Mouse (Mus musculus) hindbrain, embryonic 13.5 days (tissue): ENCODE results near the gene Pkp4. TPM values are rescaled to one million over a fixed set of nuclear protein-coding genes. Genes with fewer than 3 reads are reported as not detected.

ENCODE experiments used
- ATAC-seq: fragments of 200-750 bp; cut with Nextera tagmentation; 2 replicates; pipeline ENCODE4 v1.8.0; 2017; ENCODE audit warnings: moderate TSS enrichment; ENCODE audit not compliant: low FRiP score
- H3K27ac ChIP-seq: fragments of 300-500 bp; sonication (generic); 2 replicates; pipeline ENCODE4 v1.5.1; 2015; ENCODE audit warnings: inconsistent platforms, mild to moderate bottlenecking, moderate library complexity
- H3K27me3 ChIP-seq: fragments of 300-500 bp; sonication (generic); 2 replicates; pipeline ENCODE4 v1.6.1; 2015; ENCODE audit warnings: mild to moderate bottlenecking, inconsistent platforms
- H3K36me3 ChIP-seq: fragments of 300-500 bp; sonication (generic); 2 replicates; pipeline ENCODE4 v1.6.1; 2015; ENCODE audit warnings: mild to moderate bottlenecking, inconsistent platforms
- H3K4me1 ChIP-seq: fragments of 300-500 bp; sonication (generic); replicated peaks from 2 replicates; pipeline ENCODE4 v1.6.1; 2015; ENCODE audit warnings: inconsistent platforms
- H3K4me2 ChIP-seq: fragments of 300-500 bp; sonication (generic); 2 replicates; pipeline ENCODE4 v1.6.1; 2015; ENCODE audit warnings: inconsistent platforms, mild to moderate bottlenecking, moderate library complexity
- H3K4me3 ChIP-seq: fragments of 300-500 bp; sonication (generic); 2 replicates; pipeline ENCODE4 v1.5.1; 2015; ENCODE audit warnings: mild to moderate bottlenecking, inconsistent platforms
- H3K9ac ChIP-seq: fragments of 300-500 bp; sonication (generic); 2 replicates; pipeline ENCODE4 v1.6.1; 2015; ENCODE audit warnings: mild to moderate bottlenecking, inconsistent platforms
- H3K9me3 ChIP-seq: fragments of 300-500 bp; sonication (generic); 2 replicates; pipeline ENCODE4 v1.6.1; 2016; ENCODE audit warnings: inconsistent platforms
- WGBS: fragments of 180-500 bp; shearing (Covaris S2); methylation state at CpG from one replicate; pipeline ENCODE4 v1.1.7; 2015; 5-methylcytosine and 5-hydroxymethylcytosine counted together
- polyA plus RNA-seq: library from polyadenylated mRNA; unstranded; fragments of >200 nt; fragmentation: Nextera tagmentation; extraction: Ambion mirVana; gene quantifications from 2 replicates; pipeline ENCODE4 v1.2.1, GENCODE M21; 2015

The Pkp4 gene
- polyA plus RNA-seq, 1 experiment from 2014 or later, result 18.3 TPM

- no peak for ATAC-seq
- Histone ChIP-seq H3K4me2 (no peak overlapping the region), H3K9ac (no peak overlapping the region), H3K4me1 (peaks cover 22% of the 10 kb centered on the region), H3K36me3 (peaks cover 10% of the 10 kb centered on the region), H3K9me3 (no peaks in the 10 kb centered on the region), H3K4me3 (no peak overlapping the region), H3K27ac (no peak overlapping the region), H3K27me3 (no peaks in the 10 kb centered on the region)
- WGBS, result 96% methylated on average over 6 of the region's 6 CpGs
These were observed 26.3 kb downstream of the Pkp4 start for GRCm38 (mm10) chr2:59186966-59187365.

DNA sequence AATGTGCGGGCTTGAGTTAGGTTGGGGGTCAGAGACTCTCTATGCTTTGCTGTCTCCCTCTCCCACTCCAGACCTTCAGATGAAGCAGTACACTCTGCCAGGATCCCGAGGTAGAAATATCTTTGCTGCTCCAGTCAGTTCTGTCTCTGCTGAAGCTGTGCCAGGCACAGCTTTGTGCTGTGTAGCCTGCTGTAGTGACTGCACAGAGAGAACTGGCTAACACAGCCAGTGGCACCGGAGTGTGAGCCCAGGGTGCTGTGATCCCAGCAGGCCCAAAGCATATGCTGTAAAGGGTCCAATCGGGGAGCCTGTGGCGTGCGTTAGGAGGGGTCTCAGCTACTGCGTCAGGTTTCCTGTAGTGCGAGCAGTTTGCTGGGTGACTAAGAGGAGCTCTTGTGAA is 27.7 kb downstream of the Pkp4 start:
- H3K9me3 ChIP-seq, result no peaks in the 10 kb centered on the region
- no peak for ATAC-seq

GRCm38 (mm10) chr2:59189661-59190185 is 29.1 kb downstream of the Pkp4 start:
- WGBS, result 79% methylated on average over 5 of the region's 5 CpGs
- Histone ChIP-seq H3K4me1 (peaks cover 26% of the 10 kb centered on the region), H3K27ac (no peak overlapping the region)

More for the DNA sequence above, 27.7 kb downstream of the Pkp4 start:
- Histone ChIP-seq H3K9ac (no peak overlapping the region), H3K27ac (no peak overlapping the region), H3K36me3 (peaks cover 10% of the 10 kb centered on the region), H3K4me1 (peaks cover 26% of the 10 kb centered on the region), H3K27me3 (no peaks in the 10 kb centered on the region), H3K4me2 (no peak overlapping the region), H3K4me3 (no peak overlapping the region)
- WGBS, result 94% methylated on average over 8 of the region's 8 CpGs

DNA sequence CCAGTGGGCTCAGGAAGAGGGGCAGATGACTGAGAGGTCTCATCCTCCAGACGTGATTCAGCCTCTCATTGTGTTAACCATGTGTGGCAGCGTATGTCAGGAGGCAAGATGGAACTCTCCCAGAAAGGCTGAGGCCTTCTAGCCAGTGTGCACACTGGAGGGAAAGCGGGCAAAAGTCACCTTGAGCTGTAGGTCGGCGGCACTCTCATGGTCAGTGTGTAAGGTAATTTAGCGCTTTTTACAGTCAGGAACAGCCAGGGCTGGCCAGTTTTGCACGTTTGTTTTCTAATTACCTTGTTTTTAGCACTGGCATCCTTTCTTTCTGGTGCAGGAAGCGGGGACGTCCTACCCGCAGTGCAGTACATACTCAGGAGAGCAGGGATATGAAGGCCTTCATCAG is 29.5 kb downstream of the Pkp4 start:
- Histone ChIP-seq H3K36me3 (peaks cover 10% of the 10 kb centered on the region), H3K4me2 (no peak overlapping the region), H3K9ac (no peak overlapping the region), H3K9me3 (no peaks in the 10 kb centered on the region), H3K27ac (no peak overlapping the region), H3K4me3 (no peak overlapping the region), H3K27me3 (no peaks in the 10 kb centered on the region), H3K4me1 (peaks cover 26% of the 10 kb centered on the region)
- no peak for ATAC-seq
- WGBS, result 86% methylated on average over 10 of the region's 10 CpGs

More at GRCm38 (mm10) chr2:59189661-59190185, 29.1 kb downstream of the Pkp4 start:
- peaks cover 10% of the 10 kb centered on the region for H3K36me3 ChIP-seq
- H3K9ac ChIP-seq, result no peak overlapping the region
- no peak for ATAC-seq
- no peak overlapping the region for H3K4me2 ChIP-seq
- H3K4me3 ChIP-seq, result no peak overlapping the region
- H3K27me3 ChIP-seq, result no peaks in the 10 kb centered on the region
- no peaks in the 10 kb centered on the region for H3K9me3 ChIP-seq

GRCm38 (mm10) chr2:59191466-59191865 is 30.8 kb downstream of the Pkp4 start:
- Histone ChIP-seq H3K4me1 (peaks cover 26% of the 10 kb centered on the region), H3K9ac (no peak overlapping the region), H3K27me3 (no peaks in the 10 kb centered on the region), H3K27ac (peak overlapping the region; percentile 44), H3K9me3 (no peaks in the 10 kb centered on the region), H3K4me3 (no peak overlapping the region), H3K36me3 (peaks cover 10% of the 10 kb centered on the region), H3K4me2 (no peak overlapping the region)
- WGBS, result 71% methylated on average over 8 of the region's 8 CpGs
- ATAC-seq, result peak; percentile 63

- no peak overlapping the region for H3K4me2 ChIP-seq
- WGBS, result 89% methylated on average over 5 of the region's 5 CpGs
- no peak overlapping the region for H3K4me3 ChIP-seq
- H3K27ac ChIP-seq, result no peak overlapping the region
- no peak for ATAC-seq
- H3K36me3 ChIP-seq, result peaks cover 4% of the 10 kb centered on the region
- H3K9me3 ChIP-seq, result no peaks in the 10 kb centered on the region
- peaks cover 26% of the 10 kb centered on the region for H3K4me1 ChIP-seq
- H3K9ac ChIP-seq, result no peak overlapping the region
- no peaks in the 10 kb centered on the region for H3K27me3 ChIP-seq
These were observed 32.5 kb downstream of the Pkp4 start for GRCm38 (mm10) chr2:59193117-59193516.

GRCm38 (mm10) chr2:59197156-59197555 is 36.5 kb downstream of the Pkp4 start:
- 0 out of 2 replicates have a peak, but pooled peaks cover 2% of the 10 kb centered on the region for H3K4me1 ChIP-seq
- no peaks in the 10 kb centered on the region for H3K36me3 ChIP-seq
- no peak overlapping the region for H3K4me3 ChIP-seq
- WGBS, result 91% methylated on average over 4 of the region's 4 CpGs
- H3K9ac ChIP-seq, result no peak overlapping the region
- no peak for ATAC-seq
- H3K9me3 ChIP-seq, result no peaks in the 10 kb centered on the region
- H3K4me2 ChIP-seq, result no peak overlapping the region
- H3K27me3 ChIP-seq, result no peaks in the 10 kb centered on the region
- H3K27ac ChIP-seq, result no peak overlapping the region

- 95% methylated on average over 5 of the region's 5 CpGs for WGBS
- no peak overlapping the region for H3K9ac ChIP-seq
- ATAC-seq, result no peak
- H3K4me1 ChIP-seq, result peaks cover 13% of the 10 kb centered on the region
- H3K4me3 ChIP-seq, result no peak overlapping the region
- H3K27ac ChIP-seq, result no peak overlapping the region
- no peaks in the 10 kb centered on the region for H3K27me3 ChIP-seq
- no peaks in the 10 kb centered on the region for H3K36me3 ChIP-seq
- H3K9me3 ChIP-seq, result no peaks in the 10 kb centered on the region
- no peak overlapping the region for H3K4me2 ChIP-seq
These were observed 38.9 kb downstream of the Pkp4 start for GRCm38 (mm10) chr2:59199476-59199976.

- Histone ChIP-seq H3K4me2 (no peak overlapping the region), H3K9ac (no peak overlapping the region), H3K36me3 (no peaks in the 10 kb centered on the region), H3K9me3 (no peaks in the 10 kb centered on the region), H3K4me1 (peaks cover 13% of the 10 kb centered on the region), H3K27me3 (no peaks in the 10 kb centered on the region), H3K4me3 (no peak overlapping the region), H3K27ac (no peak overlapping the region)
- ATAC-seq, result no peak
- WGBS, result 77% methylated on average over 3 of the region's 3 CpGs
These were observed 39.9 kb downstream of the Pkp4 start for GRCm38 (mm10) chr2:59200511-59200910.

DNA sequence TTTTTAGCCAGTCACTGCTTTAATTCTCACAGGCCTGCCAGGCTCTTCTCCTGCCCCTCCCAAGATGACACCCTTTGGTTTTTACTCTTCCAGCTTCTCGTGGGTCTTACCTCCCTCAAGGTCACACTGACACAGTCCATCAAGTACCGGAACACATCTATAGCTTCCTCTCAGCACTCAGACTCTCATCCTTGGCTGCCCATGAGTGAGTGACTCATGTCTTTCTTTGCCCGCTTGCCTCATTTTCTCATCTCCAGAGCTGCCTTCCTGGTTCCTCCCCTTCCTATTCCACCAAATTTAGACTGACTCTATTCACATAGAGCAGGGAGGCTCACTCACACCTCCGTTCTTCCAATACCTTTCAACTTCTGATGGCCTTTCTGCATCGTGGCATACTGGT is 42.3 kb downstream of the Pkp4 start:
- H3K27me3 ChIP-seq, result no peaks in the 10 kb centered on the region
- ATAC-seq, result peak; percentile 8; the same call in 1 of the 2 replicates
- no peak overlapping the region for H3K4me3 ChIP-seq
- no peaks in the 10 kb centered on the region for H3K36me3 ChIP-seq
- no peak overlapping the region for H3K9ac ChIP-seq
- H3K4me1 ChIP-seq, result peaks cover 17% of the 10 kb centered on the region
- H3K9me3 ChIP-seq, result no peaks in the 10 kb centered on the region
- H3K27ac ChIP-seq, result no peak overlapping the region
- H3K4me2 ChIP-seq, result no peak overlapping the region
- 78% methylated on average over 5 of the region's 5 CpGs for WGBS

DNA sequence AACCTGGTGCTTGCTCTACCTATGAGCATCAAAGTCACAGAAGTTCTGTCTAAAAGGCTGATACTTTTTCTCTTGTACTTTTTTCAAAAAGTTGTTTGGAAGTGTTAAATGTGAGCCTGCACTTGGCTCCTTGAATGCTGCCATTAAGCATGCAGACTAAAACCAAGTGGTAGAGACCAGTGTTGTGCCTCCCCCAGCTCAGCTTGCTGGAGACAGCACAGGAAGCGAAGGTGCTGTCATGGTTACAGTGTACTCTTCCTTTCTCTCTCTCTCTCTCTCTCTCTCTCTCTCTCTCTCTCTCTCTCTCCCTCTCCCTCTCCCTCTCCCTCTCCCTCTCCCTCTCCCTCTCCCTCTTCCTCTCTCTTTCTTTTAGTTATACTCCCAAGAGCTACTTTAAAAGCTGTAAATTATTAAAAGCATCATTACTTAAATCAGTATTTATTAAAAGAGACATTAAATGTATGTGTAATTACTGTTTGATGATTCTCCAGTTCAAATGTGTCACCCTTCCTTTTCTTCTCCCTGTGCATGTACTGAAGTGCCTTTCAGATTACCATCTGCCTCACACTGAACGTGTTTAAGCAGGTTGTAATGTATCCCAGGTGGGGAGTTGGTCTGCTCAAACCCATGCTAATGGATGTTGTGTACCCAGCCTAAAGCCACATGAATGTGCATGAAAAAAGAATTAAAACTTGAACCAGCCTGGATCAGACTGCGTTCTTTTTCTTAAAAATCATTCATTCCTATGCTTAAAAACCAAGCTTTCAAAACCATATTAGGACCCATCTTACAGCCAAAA is 43.2 kb downstream of the Pkp4 start:
- ATAC-seq, result no peak

DNA sequence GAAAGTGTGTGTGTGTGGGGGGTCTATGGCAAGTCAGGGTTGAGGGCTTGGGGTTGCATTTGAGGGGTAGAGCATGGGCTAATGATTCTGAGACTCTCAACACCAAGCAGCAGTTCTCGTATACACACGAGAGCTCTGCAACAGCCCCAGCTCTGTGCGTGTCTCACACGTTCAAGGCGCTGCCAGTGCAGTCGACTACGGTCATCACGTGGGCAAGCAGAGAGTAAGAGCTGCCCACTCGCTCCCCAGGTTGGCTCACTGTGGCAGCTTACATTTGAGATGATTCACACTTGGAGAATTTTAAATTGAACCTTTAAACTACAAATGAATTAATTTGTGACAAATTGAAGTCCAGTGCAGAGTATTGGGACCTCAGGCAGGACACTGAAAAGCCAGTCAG is 44.4 kb downstream of the Pkp4 start:
- no peak overlapping the region for H3K4me2 ChIP-seq
- H3K4me3 ChIP-seq, result no peak overlapping the region
- no peak overlapping the region for H3K27ac ChIP-seq
- H3K27me3 ChIP-seq, result no peaks in the 10 kb centered on the region
- 92% methylated on average over 9 of the region's 9 CpGs for WGBS
- ATAC-seq, result no peak
- H3K9me3 ChIP-seq, result no peaks in the 10 kb centered on the region
- peaks cover 17% of the 10 kb centered on the region for H3K4me1 ChIP-seq
- H3K9ac ChIP-seq, result no peak overlapping the region
- H3K36me3 ChIP-seq, result no peaks in the 10 kb centered on the region

More for the DNA sequence above, 43.2 kb downstream of the Pkp4 start:
- Histone ChIP-seq H3K4me3 (no peak overlapping the region), H3K9ac (no peak overlapping the region), H3K36me3 (no peaks in the 10 kb centered on the region), H3K27ac (no peak overlapping the region), H3K4me2 (no peak overlapping the region), H3K4me1 (peaks cover 17% of the 10 kb centered on the region), H3K27me3 (no peaks in the 10 kb centered on the region), H3K9me3 (no peaks in the 10 kb centered on the region)
- WGBS, result 61% methylated on average over 3 of the region's 3 CpGs

DNA sequence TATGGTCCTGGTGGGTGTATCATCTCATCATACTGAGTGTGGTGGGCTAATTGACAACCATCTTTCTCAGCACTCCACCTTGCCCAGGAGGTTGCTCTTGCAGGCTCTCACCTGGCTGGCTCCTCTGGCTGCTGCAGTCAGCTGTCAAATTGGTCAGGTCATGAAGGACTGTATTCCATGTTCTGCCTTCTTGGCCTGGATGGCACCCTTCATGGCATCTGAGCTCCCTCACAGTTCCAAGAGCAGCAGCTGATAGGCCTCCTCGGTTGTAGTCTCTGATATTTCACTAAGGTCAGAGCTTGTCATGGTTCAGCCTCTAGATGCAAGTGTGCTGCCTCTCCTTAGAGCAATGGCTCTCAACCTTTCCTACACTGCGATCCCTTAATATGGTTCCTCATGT is 45.5 kb downstream of the Pkp4 start:
- Histone ChIP-seq H3K9me3 (no peaks in the 10 kb centered on the region), H3K4me2 (no peak overlapping the region), H3K4me3 (no peak overlapping the region), H3K4me1 (peaks cover 17% of the 10 kb centered on the region), H3K27ac (no peak overlapping the region), H3K27me3 (no peaks in the 10 kb centered on the region), H3K9ac (no peak overlapping the region), H3K36me3 (no peaks in the 10 kb centered on the region)
- 96% methylated on average over 2 of the region's 2 CpGs for WGBS
- no peak for ATAC-seq
